Mouse (Mus musculus) lung, adult 18-20 months (tissue): ENCODE measurements around the gene H2-Ob.
"Not testable (repeated sequence)": the region's sequence is repeated elsewhere in the genome, so short reads cannot be mapped to it uniquely, and the experiment has no call there.

ENCODE experiments used
- DNase-seq, 2 experiments: peaks; one replicate each; pipeline ENCODE4 v3.0.0; 2022; ENCODE audit warnings: mixed read lengths in 2 of 2

Gene H2-Ob

GRCm38 (mm10) chr17:34208421-34208820, 30.3 kb upstream of the H2-Ob start:
- no peak for DNase-seq

- no peak for DNase-seq
These were observed 29.0 kb upstream of the H2-Ob start for GRCm38 (mm10) chr17:34209680-34210079.

- DNase-seq: no peak
These were observed 28.1 kb upstream of the H2-Ob start for GRCm38 (mm10) chr17:34210599-34210998.

GRCm38 (mm10) chr17:34211746-34212365, 26.8 kb upstream of the H2-Ob start:
- no peak for DNase-seq

- DNase-seq: no peak
These were observed 24.8 kb upstream of the H2-Ob start for GRCm38 (mm10) chr17:34213936-34214335.

- no peak for DNase-seq
These were observed 23.5 kb upstream of the H2-Ob start for GRCm38 (mm10) chr17:34215176-34215575.

GRCm38 (mm10) chr17:34217216-34217928, 21.3 kb upstream of the H2-Ob start:
- no peak for DNase-seq

- no peak for DNase-seq
These were observed 20.7 kb upstream of the H2-Ob start for GRCm38 (mm10) chr17:34217986-34218385.

GRCm38 (mm10) chr17:34218675-34219074, 20.0 kb upstream of the H2-Ob start:
- DNase-seq: peak; percentile 87 to 91

- DNase-seq: peak; percentile 61 to 71
These were observed 19.6 kb upstream of the H2-Ob start for GRCm38 (mm10) chr17:34219096-34219495.

- DNase-seq: not testable (repeated sequence)
These were observed 18.9 kb upstream of the H2-Ob start for GRCm38 (mm10) chr17:34219801-34220200.

- DNase-seq: not testable (repeated sequence)
These were observed 18.3 kb upstream of the H2-Ob start for GRCm38 (mm10) chr17:34220401-34220800.

- DNase-seq: no peak
These were observed 13.9 kb upstream of the H2-Ob start for GRCm38 (mm10) chr17:34224816-34225215.

- no peak for DNase-seq
These were observed 13.3 kb upstream of the H2-Ob start for GRCm38 (mm10) chr17:34225426-34225825.

GRCm38 (mm10) chr17:34225911-34226310, 12.8 kb upstream of the H2-Ob start:
- not testable (repeated sequence) for DNase-seq

GRCm38 (mm10) chr17:34230971-34231370, 7.7 kb upstream of the H2-Ob start:
- not testable (repeated sequence) for DNase-seq

GRCm38 (mm10) chr17:34232021-34232420, 6.7 kb upstream of the H2-Ob start:
- not testable (repeated sequence) for DNase-seq

- DNase-seq: peak; percentile 82 to 84
These were observed 3.8 kb upstream of the H2-Ob start for GRCm38 (mm10) chr17:34234926-34235325.

GRCm38 (mm10) chr17:34236691-34237090, 2.0 kb upstream of the H2-Ob start:
- DNase-seq: peak; percentile 46 to 64

GRCm38 (mm10) chr17:34237741-34238140, 962 bp upstream of the H2-Ob start:
- no peak for DNase-seq

- no peak for DNase-seq
These were observed 918 bp downstream of the H2-Ob start for GRCm38 (mm10) chr17:34239601-34240041.

GRCm38 (mm10) chr17:34240366-34240765, 1.7 kb downstream of the H2-Ob start:
- no peak for DNase-seq

- no peak for DNase-seq
These were observed 2.2 kb downstream of the H2-Ob start for GRCm38 (mm10) chr17:34240916-34241315.

- no peak for DNase-seq
These were observed 6.0 kb downstream of the H2-Ob start for GRCm38 (mm10) chr17:34244656-34245055.
